Mouse (Mus musculus): ENCODE measurements around the gene Zmynd8.

GRCm38 (mm10) chr2:165748426-165748825 lies 150.4 kb downstream of the Zmynd8 start:
- TF ChIP-seq HCFC1 (IDR thresholded peaks at IDR 0.05; ENCODE audit: borderline replicate concordance, insufficient read depth, low read length) (no peak), MAFK (IDR thresholded peaks at IDR 0.05; ENCODE audit: insufficient read depth, low read depth, low read length) (no peak), CHD2 (IDR thresholded peaks at IDR 0.05; ENCODE audit: low read depth, low read length) (no peak), ZNF384 (IDR thresholded peaks at IDR 0.05; ENCODE audit: low read depth, low read length) (no peak)

Data from ES-E14 (cell line).